Mouse (Mus musculus): ENCODE results near the gene Samd1. TPM values are rescaled to one million over a fixed set of nuclear protein-coding genes. Genes with fewer than 3 reads are reported as not detected.
A peak's percentile ranks its signal among the peaks of the same experiment; 100 is the strongest.
"Not testable (repeated sequence)": the region's sequence is repeated elsewhere in the genome, so short reads cannot be mapped to it uniquely, and the experiment has no call there.

Samd1 gene
- total and polyA plus RNA-seq, 3 experiments: 64.1 to 246 (median 93.8) TPM

GRCm38 (mm10) chr8:83999825-84000224, 2.4 kb downstream of the Samd1 start:
- H3K4me3 ChIP-seq (ENCODE audit: low read depth, low read length): peak overlapping the region; percentile 90; the same call in 1 of the 2 replicates
- DNase-seq (ENCODE audit: low spot score) (no peak), ATAC-seq (ENCODE audit: extremely low read depth, insufficient number of reproducible peaks, low FRiP score, poor library complexity, severe bottlenecking) (no peak)
- no peaks in the 10 kb centered on the region for H3K27me3 ChIP-seq (ENCODE audit: insufficient read depth, low read length)
- TF ChIP-seq POLR2AphosphoS5 (IDR thresholded peaks at IDR 0.05; ENCODE audit: insufficient replicate concordance, low read depth, low read length) (no peak), CTCF (IDR thresholded peaks at IDR 0.05; ENCODE audit: low read depth, low read length) (no peak), GATA1 (IDR thresholded peaks at IDR 0.05; ENCODE audit: borderline replicate concordance, low read length) (no peak), GATA2 (IDR thresholded peaks at IDR 0.05; ENCODE audit: borderline replicate concordance, low read depth, low read length) (no peak), TAL1 (conservative IDR thresholded peaks at IDR 0.05; ENCODE audit: low read depth, low read length) (no peak)
- peaks cover 61% of the 10 kb centered on the region for H3K4me1 ChIP-seq (ENCODE audit: insufficient read depth, low read depth, low read length)
- peaks cover 69% of the 10 kb centered on the region for H3K36me3 ChIP-seq (replicated peaks)
- H3K9me3 ChIP-seq (replicated peaks): peaks cover 2% of the 10 kb centered on the region; the same call in 1 of the 2 replicates

- peaks cover 62% of the 10 kb centered on the region for H3K36me3 ChIP-seq (replicated peaks)
- ATAC-seq (ENCODE audit: extremely low read depth, insufficient number of reproducible peaks, low FRiP score, poor library complexity, severe bottlenecking): no peak
- TF ChIP-seq GATA1 (IDR thresholded peaks at IDR 0.05; ENCODE audit: borderline replicate concordance, low read length) (no peak), POLR2AphosphoS5 (IDR thresholded peaks at IDR 0.05; ENCODE audit: insufficient replicate concordance, low read depth, low read length) (no peak), CTCF (IDR thresholded peaks at IDR 0.05; ENCODE audit: low read depth, low read length) (no peak), TAL1 (conservative IDR thresholded peaks at IDR 0.05; ENCODE audit: low read depth, low read length) (no peak), GATA2 (IDR thresholded peaks at IDR 0.05; ENCODE audit: borderline replicate concordance, low read depth, low read length) (no peak)
Measured at GRCm38 (mm10) chr8:84001281-84002000, 4.0 kb downstream of the Samd1 start, which contains the start of gene 1700067K01Rik. Gene 1700067K01Rik, plus strand, starts transcription at chr8:84001502.

GRCm38 (mm10) chr8:84002957-84003611, 5.6 kb downstream of the Samd1 start:
- DNase-seq (ENCODE audit: low spot score) (no peak), ATAC-seq (ENCODE audit: extremely low read depth, insufficient number of reproducible peaks, low FRiP score, poor library complexity, severe bottlenecking) (no peak)
- H3K4me3 ChIP-seq (ENCODE audit: low read depth, low read length): no peak overlapping the region
- peaks cover 2% of the 10 kb centered on the region; the same call in 1 of the 2 replicates for H3K9me3 ChIP-seq (replicated peaks)
- peaks cover 58% of the 10 kb centered on the region for H3K4me1 ChIP-seq (ENCODE audit: insufficient read depth, low read depth, low read length)
- no peaks in the 10 kb centered on the region for H3K27me3 ChIP-seq (ENCODE audit: insufficient read depth, low read length)
- TF ChIP-seq CTCF (IDR thresholded peaks at IDR 0.05; ENCODE audit: low read depth, low read length) (no peak), GATA1 (IDR thresholded peaks at IDR 0.05; ENCODE audit: borderline replicate concordance, low read length) (no peak), POLR2AphosphoS5 (IDR thresholded peaks at IDR 0.05; ENCODE audit: insufficient replicate concordance, low read depth, low read length) (no peak), GATA2 (IDR thresholded peaks at IDR 0.05; ENCODE audit: borderline replicate concordance, low read depth, low read length) (no peak), TAL1 (conservative IDR thresholded peaks at IDR 0.05; ENCODE audit: low read depth, low read length) (no peak)
- peaks cover 62% of the 10 kb centered on the region for H3K36me3 ChIP-seq (replicated peaks)

More at GRCm38 (mm10) chr8:84001281-84002000, 4.0 kb downstream of the Samd1 start, which contains the start of gene 1700067K01Rik:
- Histone ChIP-seq H3K4me3 (ENCODE audit: low read depth, low read length) (no peak within 1 kb of the TSS; the same call in 1 of the 2 replicates), H3K27me3 (ENCODE audit: insufficient read depth, low read length) (no peaks in the 10 kb centered on the region), H3K9me3 (replicated peaks) (peaks cover 2% of the 10 kb centered on the region; the same call in 1 of the 2 replicates), H3K4me1 (ENCODE audit: insufficient read depth, low read depth, low read length) (peaks cover 61% of the 10 kb centered on the region)
- DNase-seq (ENCODE audit: low spot score): no peak

GRCm38 (mm10) chr8:84003612-84004246, 6.3 kb downstream of the Samd1 start:
- no peak for ATAC-seq (ENCODE audit: extremely low read depth, insufficient number of reproducible peaks, low FRiP score, poor library complexity, severe bottlenecking)
- Histone ChIP-seq H3K4me1 (ENCODE audit: insufficient read depth, low read depth, low read length) (peaks cover 54% of the 10 kb centered on the region), H3K4me3 (ENCODE audit: low read depth, low read length) (peak overlapping the region; percentile 16; the same call in 1 of the 2 replicates), H3K27me3 (ENCODE audit: insufficient read depth, low read length) (no peaks in the 10 kb centered on the region), H3K36me3 (replicated peaks) (peaks cover 61% of the 10 kb centered on the region), H3K9me3 (replicated peaks) (peaks cover 2% of the 10 kb centered on the region; the same call in 1 of the 2 replicates)
- TF ChIP-seq GATA2 (IDR thresholded peaks at IDR 0.05; ENCODE audit: borderline replicate concordance, low read depth, low read length) (no peak), POLR2AphosphoS5 (IDR thresholded peaks at IDR 0.05; ENCODE audit: insufficient replicate concordance, low read depth, low read length) (no peak), TAL1 (conservative IDR thresholded peaks at IDR 0.05; ENCODE audit: low read depth, low read length) (no peak), CTCF (IDR thresholded peaks at IDR 0.05; ENCODE audit: low read depth, low read length) (no peak), GATA1 (IDR thresholded peaks at IDR 0.05; ENCODE audit: borderline replicate concordance, low read length) (no peak)
- no peak for DNase-seq (ENCODE audit: low spot score)

- Histone ChIP-seq H3K4me1 (ENCODE audit: insufficient read depth, low read depth, low read length) (peaks cover 45% of the 10 kb centered on the region), H3K27me3 (ENCODE audit: insufficient read depth, low read length) (no peaks in the 10 kb centered on the region), H3K36me3 (replicated peaks) (peaks cover 51% of the 10 kb centered on the region), H3K9me3 (replicated peaks) (peaks cover 2% of the 10 kb centered on the region; the same call in 1 of the 2 replicates), H3K4me3 (ENCODE audit: low read depth, low read length) (peak overlapping the region; percentile 70)
- ATAC-seq (ENCODE audit: extremely low read depth, insufficient number of reproducible peaks, low FRiP score, poor library complexity, severe bottlenecking) (peak; percentile 77), DNase-seq (ENCODE audit: low spot score) (peak; percentile 91)
- TF ChIP-seq POLR2AphosphoS5 (IDR thresholded peaks at IDR 0.05; ENCODE audit: insufficient replicate concordance, low read depth, low read length) (no peak), TAL1 (conservative IDR thresholded peaks at IDR 0.05; ENCODE audit: low read depth, low read length) (no peak), GATA1 (IDR thresholded peaks at IDR 0.05; ENCODE audit: borderline replicate concordance, low read length) (no peak), GATA2 (IDR thresholded peaks at IDR 0.05; ENCODE audit: borderline replicate concordance, low read depth, low read length) (no peak), CTCF (IDR thresholded peaks at IDR 0.05; ENCODE audit: low read depth, low read length) (no peak)
Measured at GRCm38 (mm10) chr8:84004533-84005201, 7.2 kb downstream of the Samd1 start.

GRCm38 (mm10) chr8:84005502-84005901, 8.0 kb downstream of the Samd1 start:
- not testable (repeated sequence) for DNase-seq (ENCODE audit: low spot score); ATAC-seq (ENCODE audit: extremely low read depth, insufficient number of reproducible peaks, low FRiP score, poor library complexity, severe bottlenecking)
- peaks cover 43% of the 10 kb centered on the region for H3K36me3 ChIP-seq (replicated peaks)

More at GRCm38 (mm10) chr8:84005502-84005901, 8.0 kb downstream of the Samd1 start:
- not testable (repeated sequence) for H3K4me3 ChIP-seq (ENCODE audit: low read depth, low read length); H3K9me3 ChIP-seq (replicated peaks); H3K27me3 ChIP-seq (ENCODE audit: insufficient read depth, low read length)
- H3K4me1 ChIP-seq (ENCODE audit: insufficient read depth, low read depth, low read length): peaks cover 40% of the 10 kb centered on the region
